Mouse (Mus musculus) naive thymus-derived CD4-positive, alpha-beta T cell, adult 2 months (primary cell): ENCODE data around the gene Ldb3.
A peak's percentile ranks its signal among the peaks of the same experiment; 100 is the strongest.

Experiments
- DNase-seq: peaks from one replicate; pipeline ENCODE4 v3.0.0-alpha.2; 2011; ENCODE audit warnings: low read depth

The Ldb3 gene

GRCm38 (mm10) chr14:34511901-34512300 lies 76.6 kb downstream of the Ldb3 start:
- no peak for DNase-seq

GRCm38 (mm10) chr14:34508842-34509439 lies 79.5 kb downstream of the Ldb3 start:
- DNase-seq, result no peak

GRCm38 (mm10) chr14:34508187-34508840 lies 80.2 kb downstream of the Ldb3 start:
- no peak for DNase-seq

- DNase-seq, result no peak
Measured at GRCm38 (mm10) chr14:34505309-34505708, 83.2 kb downstream of the Ldb3 start.

GRCm38 (mm10) chr14:34504377-34504776 lies 84.1 kb downstream of the Ldb3 start:
- DNase-seq, result no peak

GRCm38 (mm10) chr14:34503759-34504158 lies 84.7 kb downstream of the Ldb3 start:
- no peak for DNase-seq

GRCm38 (mm10) chr14:34503325-34503647 lies 85.2 kb downstream of the Ldb3 start, which contains the start of gene Bmpr1a:
TSS of gene Bmpr1a (minus strand) at chr14:34503341.
- DNase-seq, result no peak

- peak; percentile 79 for DNase-seq
Measured at GRCm38 (mm10) chr14:34502475-34503324, 85.8 kb downstream of the Ldb3 start.

GRCm38 (mm10) chr14:34501804-34502474 lies 86.5 kb downstream of the Ldb3 start:
- DNase-seq, result peak; percentile 51

GRCm38 (mm10) chr14:34501447-34501803 lies 87.1 kb downstream of the Ldb3 start:
- peak; percentile 53 for DNase-seq

- no peak for DNase-seq
Measured at GRCm38 (mm10) chr14:34500309-34500708, 88.2 kb downstream of the Ldb3 start.

- DNase-seq, result no peak
Measured at GRCm38 (mm10) chr14:34499664-34500063, 88.8 kb downstream of the Ldb3 start.

GRCm38 (mm10) chr14:34497346-34497745 lies 91.1 kb downstream of the Ldb3 start:
- DNase-seq, result no peak

- DNase-seq, result no peak
Measured at GRCm38 (mm10) chr14:34493682-34494081, 94.8 kb downstream of the Ldb3 start.

- DNase-seq, result no peak
Measured at GRCm38 (mm10) chr14:34492688-34493087, 95.8 kb downstream of the Ldb3 start.

GRCm38 (mm10) chr14:34490965-34491364 lies 97.5 kb downstream of the Ldb3 start:
- no peak for DNase-seq

GRCm38 (mm10) chr14:34489928-34490327 lies 98.6 kb downstream of the Ldb3 start:
- no peak for DNase-seq

GRCm38 (mm10) chr14:34486169-34486568 lies 102.3 kb downstream of the Ldb3 start:
- no peak for DNase-seq

GRCm38 (mm10) chr14:34483469-34484341 lies 104.8 kb downstream of the Ldb3 start:
- no peak for DNase-seq
